Mouse (Mus musculus): Measurements from ENCODE around the gene Rnf220. TPM values are rescaled to one million over a fixed set of nuclear protein-coding genes. Genes with fewer than 3 reads are reported as not detected.

The Rnf220 gene
- total RNA-seq (2021) = 100 to 1,000 TPM; 169 to 188 TPM

DNA sequence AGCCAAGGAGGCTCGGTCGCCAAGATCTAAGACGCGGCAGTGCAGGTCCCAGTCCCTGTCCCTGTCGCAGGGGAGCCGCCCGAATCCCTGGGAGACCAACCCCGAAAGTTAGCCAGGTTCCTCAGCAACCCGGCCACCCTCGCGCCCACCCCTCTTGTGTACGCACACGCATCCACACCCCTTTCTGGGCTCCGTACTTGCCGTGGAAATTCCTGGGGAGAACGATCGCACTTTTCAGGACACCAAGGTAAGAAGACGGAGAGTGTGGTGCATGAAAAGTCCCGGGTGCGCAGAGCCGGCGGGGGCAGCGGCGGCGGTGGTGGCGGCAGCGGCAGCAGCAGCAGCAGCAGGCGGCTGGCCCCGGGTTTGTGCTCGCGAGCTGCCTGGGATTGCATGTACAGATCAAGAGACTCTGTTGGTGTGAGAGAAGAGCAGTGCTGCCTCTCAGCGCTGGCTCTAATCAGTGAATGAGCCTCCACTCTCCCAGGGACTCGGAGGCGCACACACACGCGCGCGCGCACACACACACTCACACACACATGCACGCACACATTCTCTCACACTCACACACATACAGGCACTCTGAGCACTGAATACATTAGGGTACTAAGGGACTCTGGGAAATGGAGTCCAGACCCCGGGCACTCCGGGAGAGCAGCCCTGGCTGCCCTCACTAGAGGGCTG, at the start of gene Rnf220:
Rnf220 (minus strand) TSS at position 571 of the 684 bp plus-strand sequence.
- peak in 1 of 2 experiments; percentile 26 for DNase-seq (ENCODE audit: extremely low spot score in 1 of 2, low spot score in 1 of 2)

DNA sequence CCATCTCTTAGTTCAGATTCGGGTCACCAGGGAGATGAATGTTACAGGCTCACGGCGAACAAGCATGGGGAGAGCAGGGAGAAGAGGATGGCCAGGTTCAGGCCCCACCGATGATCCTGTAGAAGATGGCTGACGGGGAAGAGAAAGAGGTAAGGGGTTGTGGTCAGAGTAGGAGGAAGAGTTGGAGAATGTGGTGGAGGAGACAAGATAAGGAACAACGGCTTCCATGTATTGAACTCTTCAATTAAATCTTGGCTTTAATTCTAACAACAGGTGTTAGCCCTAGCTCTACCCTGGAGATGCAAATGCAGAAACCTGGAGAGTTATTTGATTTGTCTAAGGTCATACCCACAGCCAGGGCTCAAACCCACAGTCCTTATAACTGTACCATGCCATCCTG, 49.8 kb upstream of the Rnf220 start:
- no peak for DNase-seq (ENCODE audit: extremely low spot score in 1 of 2, low spot score in 1 of 2)

DNA sequence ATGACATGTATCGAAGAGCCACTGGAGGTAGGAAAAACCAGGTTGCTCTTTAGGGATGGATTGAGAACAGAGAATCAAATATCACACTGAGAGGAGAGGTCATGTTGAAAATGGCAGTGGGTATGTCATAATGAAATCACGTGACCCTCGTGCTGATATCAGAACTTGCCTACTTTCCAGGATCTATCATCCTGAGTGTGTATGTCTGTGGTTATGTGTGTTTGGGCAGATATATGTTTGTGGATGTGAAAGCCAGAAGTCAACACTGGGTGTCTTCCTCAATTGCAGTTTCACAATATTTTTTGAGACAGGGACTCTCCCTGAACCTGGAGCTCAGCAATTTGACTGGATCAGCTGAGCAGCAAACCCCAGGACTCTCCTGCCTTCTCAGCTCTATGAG, 48.6 kb upstream of the Rnf220 start:
- DNase-seq (ENCODE audit: extremely low spot score in 1 of 2, low spot score in 1 of 2) = no peak

DNA sequence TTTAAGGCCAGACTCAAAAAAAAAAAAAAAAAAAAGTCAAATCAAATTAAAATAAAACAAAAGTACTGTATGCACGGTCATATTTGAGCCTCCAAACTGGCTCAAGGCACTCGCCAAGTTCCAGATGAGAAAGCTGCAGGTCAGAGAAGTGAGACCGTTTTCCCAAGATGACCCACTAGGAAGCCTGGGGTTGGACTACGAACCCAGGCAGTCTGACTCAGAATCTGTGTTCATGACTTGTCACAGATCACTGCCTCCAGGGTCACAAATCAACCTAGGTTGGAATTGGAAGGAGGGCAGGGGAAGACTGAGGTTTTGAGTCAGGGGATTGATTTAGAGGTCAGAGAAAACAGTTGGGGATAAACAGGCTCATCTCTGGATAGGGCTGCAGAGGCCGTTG, 43.7 kb upstream of the Rnf220 start:
- DNase-seq (ENCODE audit: extremely low spot score in 1 of 2, low spot score in 1 of 2) = no peak

DNA sequence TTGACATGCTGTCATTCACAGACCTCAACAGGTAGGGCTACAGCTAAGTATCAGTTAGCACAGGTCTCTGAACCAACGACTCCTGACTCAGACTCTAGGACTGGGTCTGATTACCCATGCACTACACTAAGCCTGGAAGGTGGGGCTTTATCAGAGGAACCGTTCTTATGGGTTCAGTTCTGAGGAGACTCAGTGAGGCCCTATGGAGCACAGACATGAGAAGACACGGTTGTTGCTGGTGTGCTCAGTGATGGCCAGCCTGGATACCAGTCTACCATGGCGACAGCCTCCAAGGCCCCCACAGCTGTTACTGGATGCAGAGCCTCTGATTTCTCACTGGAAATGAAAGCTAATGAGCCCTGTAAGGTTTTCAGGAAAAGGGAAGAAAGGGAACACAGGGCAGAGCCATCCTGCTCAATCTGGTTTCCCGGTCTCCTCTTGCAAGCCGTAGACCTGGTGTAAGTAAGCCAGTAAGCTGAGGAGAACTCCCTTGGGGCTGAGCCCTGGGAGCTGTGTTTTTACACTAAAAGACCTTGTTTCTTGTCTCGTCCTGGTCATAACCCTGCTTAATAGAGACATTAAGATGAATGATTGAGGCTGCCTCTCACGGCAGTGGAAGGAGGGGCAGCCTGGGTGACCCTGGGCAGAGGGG, 42.6 kb upstream of the Rnf220 start:
- DNase-seq (ENCODE audit: extremely low spot score in 1 of 2, low spot score in 1 of 2) = no peak

DNA sequence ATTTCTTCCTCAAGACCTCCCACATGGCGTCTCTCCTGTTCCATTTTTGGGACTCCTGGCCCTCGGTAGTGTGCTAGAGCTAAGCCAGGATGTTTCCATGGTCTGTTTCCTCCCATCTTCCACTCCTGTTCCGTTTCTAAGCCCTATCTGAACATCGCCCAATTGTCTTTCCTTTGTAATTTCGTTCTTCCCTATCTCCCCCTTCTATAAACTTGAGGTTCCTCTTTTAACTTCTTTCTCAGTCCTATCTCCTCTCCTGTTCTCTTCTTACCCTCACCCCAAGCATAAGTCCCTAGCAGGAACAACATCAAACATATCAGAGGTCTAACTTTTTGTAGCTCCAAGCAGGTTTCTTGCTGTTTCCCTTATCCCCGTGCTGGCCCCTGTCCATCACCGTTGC, 40.1 kb upstream of the Rnf220 start:
- DNase-seq (ENCODE audit: extremely low spot score in 1 of 2, low spot score in 1 of 2) = no peak

DNA sequence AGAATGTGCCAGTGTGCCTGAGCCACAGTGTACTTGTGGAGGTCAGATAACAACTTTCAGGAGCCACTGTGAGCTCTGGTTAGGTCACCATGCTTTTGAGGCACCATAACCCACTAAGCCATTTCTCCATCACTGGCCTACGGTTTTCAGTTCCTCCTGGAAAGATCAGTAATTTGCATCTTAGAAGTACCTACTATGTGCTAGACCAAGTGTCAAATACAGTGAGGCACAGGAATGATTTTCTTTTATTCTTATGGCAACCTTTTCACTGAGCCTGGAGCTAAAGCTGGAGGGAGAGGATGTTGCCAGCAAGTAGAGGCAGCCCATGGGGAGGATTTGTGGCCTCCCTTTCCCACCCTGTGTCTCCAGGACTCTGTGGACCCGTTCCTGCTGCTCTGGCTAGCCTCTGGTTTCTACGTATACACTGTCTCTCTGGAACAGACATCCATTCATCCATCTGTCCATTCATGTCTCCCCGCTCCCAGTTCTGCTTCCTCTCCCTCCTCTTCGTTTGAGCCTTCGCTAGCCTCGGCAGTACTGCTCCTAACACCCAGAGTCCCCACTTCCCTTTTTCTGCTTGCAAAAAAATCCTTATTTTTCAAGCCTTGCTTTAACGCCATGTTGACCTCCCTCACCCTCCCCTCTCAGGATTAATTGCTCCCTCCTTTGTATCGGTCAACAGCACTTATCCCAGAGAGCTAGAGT, 38.8 kb upstream of the Rnf220 start:
- DNase-seq (ENCODE audit: extremely low spot score in 1 of 2, low spot score in 1 of 2) = no peak

DNA sequence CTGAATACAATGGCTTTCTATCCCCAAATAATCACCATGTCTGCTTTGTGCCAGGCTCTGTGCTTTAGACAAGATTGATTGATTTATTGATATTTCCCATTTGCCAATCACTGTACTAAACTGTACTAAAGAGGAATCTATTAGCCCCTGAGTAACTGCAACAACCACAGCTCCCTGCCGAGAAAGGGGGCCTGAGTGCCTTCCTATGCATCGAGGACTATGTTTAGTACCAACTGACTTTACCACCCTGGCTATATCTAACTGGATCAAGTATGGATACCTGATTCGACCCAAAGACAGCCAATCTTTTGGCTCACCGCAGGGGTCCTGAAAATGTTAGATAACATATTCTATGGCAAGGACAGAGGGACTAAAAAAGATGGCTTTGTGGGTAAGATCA, 33.0 kb upstream of the Rnf220 start:
- DNase-seq (ENCODE audit: extremely low spot score in 1 of 2, low spot score in 1 of 2) = no peak

DNA sequence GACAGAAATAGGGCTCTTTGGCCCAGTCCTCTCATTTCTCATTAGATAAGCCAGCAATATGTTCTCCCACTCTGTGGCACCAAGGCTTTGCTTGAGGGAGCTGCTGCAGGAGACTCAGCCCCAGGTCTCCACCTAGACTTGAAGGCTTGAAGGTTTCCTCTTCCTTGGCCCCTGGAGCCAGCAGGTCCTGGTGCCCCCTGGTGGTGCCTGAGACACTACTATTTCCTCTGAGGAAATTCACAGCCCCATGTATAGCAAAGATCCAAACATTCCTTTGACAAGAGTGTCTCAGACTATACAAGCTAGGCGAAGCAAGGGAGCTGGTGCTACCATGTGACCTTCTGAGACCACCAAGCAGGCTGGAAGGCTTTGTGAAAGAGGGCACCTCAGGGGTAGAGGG, 31.1 kb upstream of the Rnf220 start:
- DNase-seq (ENCODE audit: extremely low spot score in 1 of 2, low spot score in 1 of 2) = peak in 1 of 2 experiments; percentile 47

GRCm38 (mm10) chr4:117527116-117527899, 30.5 kb upstream of the Rnf220 start:
- no peak for DNase-seq (ENCODE audit: extremely low spot score in 1 of 2, low spot score in 1 of 2)

DNA sequence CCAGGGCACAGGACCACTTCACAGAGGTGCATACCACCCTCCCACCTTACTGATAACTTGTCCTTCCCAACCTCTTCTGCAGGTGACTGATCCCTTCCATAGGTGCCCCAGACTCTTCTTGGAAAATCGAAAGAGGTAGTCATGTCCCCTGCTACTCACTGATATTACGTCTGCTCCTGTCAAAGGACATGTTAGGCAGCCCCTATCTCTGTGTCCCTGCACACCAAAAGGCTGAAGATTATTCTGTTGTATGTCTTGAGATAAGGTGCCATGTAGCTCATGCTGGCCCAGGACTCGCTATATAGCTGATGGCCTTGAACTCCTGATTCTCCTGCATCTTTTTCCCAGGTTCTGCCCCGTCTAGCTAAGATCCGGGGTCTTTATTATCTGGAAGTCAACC, 29.1 kb upstream of the Rnf220 start:
- DNase-seq (ENCODE audit: extremely low spot score in 1 of 2, low spot score in 1 of 2) = no peak

GRCm38 (mm10) chr4:117521350-117521749, 24.5 kb upstream of the Rnf220 start:
- no peak for DNase-seq (ENCODE audit: extremely low spot score in 1 of 2, low spot score in 1 of 2)

DNA sequence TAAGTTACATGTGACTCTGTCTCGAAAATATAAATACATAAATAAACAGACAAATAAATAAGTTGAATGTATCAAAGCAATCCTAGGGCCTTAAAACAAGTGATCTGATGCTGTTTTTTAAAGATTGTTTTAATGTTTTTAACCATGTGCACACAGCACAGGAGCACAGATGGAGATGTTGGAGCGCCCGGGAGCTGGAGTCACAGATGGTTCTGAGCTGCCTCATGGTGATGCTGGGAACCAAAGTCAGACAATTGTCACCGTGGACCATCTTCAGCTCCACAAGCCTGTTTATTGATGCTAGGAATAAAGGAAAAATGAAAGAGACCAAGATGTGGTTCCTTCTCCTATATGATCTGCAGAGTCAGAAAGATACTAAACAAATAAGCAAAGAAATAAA, 21.4 kb upstream of the Rnf220 start:
- DNase-seq (ENCODE audit: extremely low spot score in 1 of 2, low spot score in 1 of 2) = no peak

- DNase-seq (ENCODE audit: extremely low spot score in 1 of 2, low spot score in 1 of 2) = no peak
Observed at GRCm38 (mm10) chr4:117499043-117499442, 2.2 kb upstream of the Rnf220 start.

- DNase-seq (ENCODE audit: extremely low spot score in 1 of 2, low spot score in 1 of 2) = no peak
Observed at GRCm38 (mm10) chr4:117495869-117496401, 917 bp downstream of the Rnf220 start.

- no peak for DNase-seq (ENCODE audit: extremely low spot score in 1 of 2, low spot score in 1 of 2)
Observed at GRCm38 (mm10) chr4:117494911-117495501, 1.8 kb downstream of the Rnf220 start.

DNA sequence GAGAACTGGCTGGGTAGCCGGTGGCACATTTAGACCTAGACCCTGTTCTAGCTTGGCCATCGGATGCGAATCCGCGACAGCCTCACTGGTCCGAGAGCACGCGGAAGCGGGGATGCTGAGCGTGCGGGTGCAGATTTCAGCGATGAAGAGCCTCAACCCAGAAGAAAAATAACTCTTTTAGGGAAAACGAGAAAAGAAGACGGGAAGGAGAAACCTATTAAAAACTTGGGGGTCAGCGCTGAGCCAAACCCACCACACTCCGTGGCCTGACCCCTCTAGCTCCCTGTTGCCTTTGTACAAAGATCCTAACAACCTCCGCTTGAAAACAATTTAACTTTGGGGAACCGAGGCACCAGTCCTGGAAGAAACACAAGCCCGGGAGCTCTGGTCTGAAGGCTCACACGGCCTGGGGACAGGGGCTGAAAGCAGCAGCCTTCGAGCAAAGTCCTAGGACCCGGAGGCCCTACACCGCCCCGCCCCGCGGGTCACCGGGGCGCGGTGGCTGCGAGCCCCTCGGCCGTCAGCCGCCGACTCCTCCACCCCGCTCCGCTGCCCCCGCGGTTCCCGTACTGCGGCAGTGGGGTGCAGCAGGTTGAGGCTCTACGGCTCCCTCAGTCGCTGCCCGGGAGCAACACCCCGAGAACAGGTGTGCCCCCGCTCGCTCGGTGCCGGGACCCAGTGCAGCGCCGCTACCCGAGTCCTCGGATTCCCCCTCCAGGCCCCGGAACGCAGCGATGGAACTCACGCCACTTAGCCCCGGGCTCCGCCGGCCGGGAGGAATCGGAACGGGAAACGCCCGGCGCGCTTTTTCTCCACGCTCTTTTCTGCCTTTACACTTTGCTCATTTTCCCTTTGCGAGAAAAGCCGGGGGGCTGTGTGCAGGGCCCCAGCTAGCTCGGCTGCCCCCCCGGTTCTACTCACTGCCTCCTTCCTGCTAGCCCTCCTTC, 2.7 kb downstream of the Rnf220 start:
- no peak for DNase-seq (ENCODE audit: extremely low spot score in 1 of 2, low spot score in 1 of 2)

- DNase-seq (ENCODE audit: extremely low spot score in 1 of 2, low spot score in 1 of 2) = peak in 1 of 2 experiments; percentile 31
Observed at GRCm38 (mm10) chr4:117493161-117493568, 3.7 kb downstream of the Rnf220 start.

DNA sequence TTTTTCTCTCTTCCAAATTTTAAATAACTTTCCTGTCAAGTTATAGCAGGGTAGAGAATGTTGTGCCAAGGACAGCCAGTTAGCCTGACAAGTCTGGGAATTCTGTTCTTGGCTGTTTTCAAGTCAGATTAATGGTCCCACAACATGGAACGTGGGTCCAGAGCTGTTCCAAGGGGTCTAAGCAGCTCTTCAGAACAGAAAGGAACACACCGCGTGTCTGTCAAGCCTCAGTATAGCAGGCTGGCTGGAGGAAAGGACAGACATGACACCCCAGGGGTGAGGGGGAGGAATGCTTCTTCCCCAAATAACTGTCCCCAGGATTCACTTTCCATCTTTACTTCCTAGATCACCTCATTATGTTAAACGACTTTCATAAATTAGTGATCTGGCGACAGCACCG, 5.0 kb downstream of the Rnf220 start:
- no peak for DNase-seq (ENCODE audit: extremely low spot score in 1 of 2, low spot score in 1 of 2)

Data from layer of hippocampus, postnatal 25 days (tissue).